Mouse (Mus musculus) CD4-positive, CD25-positive, alpha-beta regulatory T cell, adult 4 months (primary cell): ENCODE data around the gene Gm14180. TPM values are rescaled to one million over a fixed set of nuclear protein-coding genes. Genes with fewer than 3 reads are reported as not detected.
"Not testable (repeated sequence)": the region's sequence is repeated elsewhere in the genome, so short reads cannot be mapped to it uniquely, and the experiment has no call there.

Experiments
- ATAC-seq: one replicate; pipeline ENCODE4 v1.8.0; 2017
- polyA plus RNA-seq, 2 experiments: library from polyadenylated mRNA; unstranded; fragments of 100-300 nt; shearing (Covaris generic); gene quantifications; one replicate each; pipeline ENCODE4 v1.2.1; 2017

Gene Gm14180
- polyA plus RNA-seq = not detected

GRCm38 (mm10) chr11:99734190-99734589, at the start of gene Gm14180:
Gene Gm14180, minus strand, starts transcription at chr11:99734290.
- no peak for ATAC-seq

- ATAC-seq = no peak
Measured at GRCm38 (mm10) chr11:99780604-99781003, 46.5 kb upstream of the Gm14180 start, which contains the start of gene Krtap4-8. Gene Krtap4-8, minus strand, starts transcription at chr11:99780704.

- no peak for ATAC-seq
Measured at GRCm38 (mm10) chr11:99778401-99778800, 44.3 kb upstream of the Gm14180 start.

- not testable (repeated sequence) for ATAC-seq
Measured at GRCm38 (mm10) chr11:99772813-99773212, 38.7 kb upstream of the Gm14180 start, which contains the start of gene Gm11595. Gene Gm11595, minus strand, starts transcription at chr11:99772913.

GRCm38 (mm10) chr11:99768410-99768809, 34.3 kb upstream of the Gm14180 start:
- ATAC-seq = no peak

- no peak for ATAC-seq
Measured at GRCm38 (mm10) chr11:99758877-99759276, 24.8 kb upstream of the Gm14180 start.

GRCm38 (mm10) chr11:99743985-99744384, 9.9 kb upstream of the Gm14180 start:
- ATAC-seq = no peak

GRCm38 (mm10) chr11:99724061-99724460, 10.0 kb downstream of the Gm14180 start:
- ATAC-seq = no peak

GRCm38 (mm10) chr11:99718759-99719158, 15.3 kb downstream of the Gm14180 start:
- no peak for ATAC-seq

- no peak for ATAC-seq
Measured at GRCm38 (mm10) chr11:99690463-99690862, 43.6 kb downstream of the Gm14180 start, which contains the start of gene Gm14190. Gene Gm14190, minus strand, starts transcription at chr11:99690740.

GRCm38 (mm10) chr11:99685235-99685634, 48.9 kb downstream of the Gm14180 start:
- not testable (repeated sequence) for ATAC-seq

Other genes starting within 250 kb of the Gm14180 start
- gene Krt23, start 241.2 kb downstream of the Gm14180 start, polyA plus RNA-seq = not detected
- not detected for gene Krt39, start 213.0 kb downstream of the Gm14180 start, polyA plus RNA-seq
- gene Krt40, start 191.1 kb downstream of the Gm14180 start, polyA plus RNA-seq = not detected
- gene Krtap3-3, start 183.4 kb downstream of the Gm14180 start, polyA plus RNA-seq = not detected
- gene Krtap3-2, start 177.4 kb downstream of the Gm14180 start, polyA plus RNA-seq = not detected
- gene Gm11939, start 174.8 kb downstream of the Gm14180 start, polyA plus RNA-seq = not detected
- gene Krtap3-1, start 167.7 kb downstream of the Gm14180 start, polyA plus RNA-seq = not detected
- gene Krtap1-5, start 153.3 kb downstream of the Gm14180 start, polyA plus RNA-seq = not detected
- gene Krtap1-4, start 150.6 kb downstream of the Gm14180 start, polyA plus RNA-seq = not detected
- gene Krtap1-3, start 143.0 kb downstream of the Gm14180 start, polyA plus RNA-seq = not detected
- gene Krtap9-3, start 136.2 kb downstream of the Gm14180 start, polyA plus RNA-seq = not detected
- gene Gm11938, start 131.0 kb downstream of the Gm14180 start, polyA plus RNA-seq = not detected
- not detected for gene Gm11937, start 124.1 kb downstream of the Gm14180 start, polyA plus RNA-seq
- not detected for gene Krtap2-4, start 119.4 kb downstream of the Gm14180 start, polyA plus RNA-seq
- not detected for gene Gm11562, start 113.9 kb downstream of the Gm14180 start, polyA plus RNA-seq
- not detected for gene Krtap4-1, start 106.1 kb downstream of the Gm14180 start, polyA plus RNA-seq
- gene Krtap4-2, start 99.2 kb downstream of the Gm14180 start, polyA plus RNA-seq = not detected
- gene Krtap4-7, start 90.2 kb downstream of the Gm14180 start, polyA plus RNA-seq = not detected
- not detected for gene Gm11555, start 84.1 kb downstream of the Gm14180 start, polyA plus RNA-seq
- not detected for gene Gm11563, start 75.3 kb downstream of the Gm14180 start, polyA plus RNA-seq
- gene Krtap4-6, start 68.3 kb downstream of the Gm14180 start, polyA plus RNA-seq = not detected
- not detected for gene Gm14190, start 43.5 kb downstream of the Gm14180 start, polyA plus RNA-seq
- gene Gm11595, start 38.6 kb upstream of the Gm14180 start, polyA plus RNA-seq = not detected
- gene Krtap4-8, start 46.4 kb upstream of the Gm14180 start, polyA plus RNA-seq = not detected
- not detected for gene Krtap4-9, start 50.9 kb upstream of the Gm14180 start, polyA plus RNA-seq
- not detected for gene Gm11596, start 59.2 kb upstream of the Gm14180 start, polyA plus RNA-seq
- gene Gm11569, start 64.6 kb upstream of the Gm14180 start, polyA plus RNA-seq = not detected
- not detected for gene Gm11554, start 70.2 kb upstream of the Gm14180 start, polyA plus RNA-seq
- gene Krtap4-13, start 75.6 kb upstream of the Gm14180 start, polyA plus RNA-seq = not detected
- gene Gm11564, start 81.4 kb upstream of the Gm14180 start, polyA plus RNA-seq = not detected
- gene 2300003K06Rik, start 103.8 kb upstream of the Gm14180 start, polyA plus RNA-seq = not detected
- gene Krtap4-16, start 117.3 kb upstream of the Gm14180 start, polyA plus RNA-seq = not detected
- not detected for gene Gm11568, start 123.6 kb upstream of the Gm14180 start, polyA plus RNA-seq
- gene Gm11559, start 130.2 kb upstream of the Gm14180 start, polyA plus RNA-seq = not detected
- gene Krtap9-1, start 139.1 kb upstream of the Gm14180 start, polyA plus RNA-seq = not detected
- not detected for gene Gm11567, start 144.9 kb upstream of the Gm14180 start, polyA plus RNA-seq
- not detected for gene Krtap31-1, start 173.6 kb upstream of the Gm14180 start, polyA plus RNA-seq
- gene Gm11565, start 180.5 kb upstream of the Gm14180 start, polyA plus RNA-seq = not detected
- not detected for gene Krtap31-2, start 202.0 kb upstream of the Gm14180 start, polyA plus RNA-seq
- not detected for gene Krtap9-5, start 214.2 kb upstream of the Gm14180 start, polyA plus RNA-seq
- gene Krtap29-1, start 244.8 kb upstream of the Gm14180 start, polyA plus RNA-seq = not detected